Mouse (Mus musculus) embryonic facial prominence, embryonic 12.5 days (tissue): Measurements from ENCODE around the gene Olfr740. TPM values are rescaled to one million over a fixed set of nuclear protein-coding genes. Genes with fewer than 3 reads are reported as not detected.

Experiments used
- ATAC-seq: fragments of 200-750 bp; cut with Nextera tagmentation; 2 replicates; pipeline ENCODE4 v1.8.0; 2017; ENCODE audit not compliant: insufficient number of reproducible peaks, insufficient read depth, low FRiP score, low TSS enrichment
- H3K27ac ChIP-seq: fragments of 300-500 bp; sonication (generic); 2 replicates; pipeline ENCODE4 v1.5.1; 2016; ENCODE audit warnings: mild to moderate bottlenecking
- H3K27me3 ChIP-seq: fragments of 300-500 bp; sonication (generic); 2 replicates; pipeline ENCODE4 v1.6.1; 2016; ENCODE audit warnings: mild to moderate bottlenecking, moderate library complexity
- H3K36me3 ChIP-seq: fragments of 300-500 bp; sonication (generic); 2 replicates; pipeline ENCODE4 v1.6.1; 2016; ENCODE audit warnings: mild to moderate bottlenecking
- H3K4me1 ChIP-seq: fragments of 300-500 bp; sonication (generic); 2 replicates; pipeline ENCODE4 v1.6.1; 2016
- H3K4me2 ChIP-seq: fragments of 300-500 bp; sonication (generic); replicated peaks from 2 replicates; pipeline ENCODE4 v1.6.1; 2016; ENCODE audit warnings: mild to moderate bottlenecking, moderate library complexity
- H3K4me3 ChIP-seq: fragments of 300-500 bp; sonication (generic); 2 replicates; pipeline ENCODE4 v1.5.1; 2016; ENCODE audit warnings: mild to moderate bottlenecking
- H3K9ac ChIP-seq: fragments of 300-500 bp; sonication (generic); 2 replicates; pipeline ENCODE4 v1.6.1; 2016; ENCODE audit warnings: mild to moderate bottlenecking, moderate library complexity
- H3K9me3 ChIP-seq: fragments of 300-500 bp; sonication (generic); 2 replicates; pipeline ENCODE4 v1.6.1; 2016; ENCODE audit warnings: mild to moderate bottlenecking, moderate library complexity
- WGBS: fragments of 180-500 bp; shearing (Covaris S2); methylation state at CpG from one replicate; pipeline ENCODE4 v1.1.7; 2016; 5-methylcytosine and 5-hydroxymethylcytosine counted together
- polyA plus RNA-seq: library from polyadenylated mRNA; unstranded; fragments of >200 nt; fragmentation: Nextera tagmentation; extraction: Ambion mirVana; gene quantifications from 2 replicates; pipeline ENCODE4 v1.2.1, GENCODE M21; 2016

Gene Olfr740
- not detected in 2 replicates for polyA plus RNA-seq

DNA sequence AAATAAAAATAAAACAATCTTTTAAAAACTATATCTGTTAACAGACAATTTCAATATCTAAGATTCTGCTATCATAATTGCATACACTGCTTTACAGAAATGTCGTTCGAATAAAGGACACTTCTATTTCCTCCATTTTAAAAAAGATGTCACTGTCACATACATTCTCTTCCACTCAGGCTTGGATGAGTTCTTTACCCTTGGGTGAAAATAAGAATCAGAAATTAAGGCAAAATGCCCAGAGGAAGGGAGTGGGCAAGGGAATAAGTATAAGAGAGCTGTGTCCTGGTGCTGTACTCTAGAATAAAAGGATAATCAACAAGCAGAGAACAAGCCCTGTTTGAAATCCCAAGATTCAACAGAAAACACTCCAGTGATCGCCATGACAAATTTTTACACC lies at the start of gene Olfr740:
Gene Olfr740, plus strand, starts transcription at position 301 of the 400 bp plus-strand sequence.
- Histone ChIP-seq H3K4me3 (no peak within 1 kb of the TSS), H3K4me2 (no peak within 1 kb of the TSS), H3K27ac (no peak within 1 kb of the TSS), H3K27me3 (no peaks in the 10 kb centered on the region), H3K4me1 (no peaks in the 10 kb centered on the region), H3K9me3 (no peaks in the 10 kb centered on the region), H3K9ac (no peak within 1 kb of the TSS), H3K36me3 (no peaks in the 10 kb centered on the region)
- 79% methylated on average over 3 of the region's 3 CpGs for WGBS
- no peak for ATAC-seq

GRCm38 (mm10) chr14:50407268-50407667 lies 38.1 kb upstream of the Olfr740 start, which contains the start of gene Olfr738:
Gene Olfr738, plus strand, starts transcription at chr14:50407568.
- Histone ChIP-seq H3K27ac (no peak within 1 kb of the TSS), H3K4me3 (no peak within 1 kb of the TSS), H3K36me3 (no peaks in the 10 kb centered on the region), H3K4me2 (no peak within 1 kb of the TSS), H3K9ac (no peak within 1 kb of the TSS), H3K9me3 (no peaks in the 10 kb centered on the region), H3K27me3 (no peaks in the 10 kb centered on the region), H3K4me1 (no peaks in the 10 kb centered on the region)
- 67% methylated on average over 1 of the region's 1 CpGs for WGBS
- ATAC-seq: no peak

GRCm38 (mm10) chr14:50418326-50418725 lies 27.0 kb upstream of the Olfr740 start, which contains the start of gene Olfr739:
Gene Olfr739, plus strand, starts transcription at chr14:50418626.
- H3K27ac ChIP-seq: no peak within 1 kb of the TSS

DNA sequence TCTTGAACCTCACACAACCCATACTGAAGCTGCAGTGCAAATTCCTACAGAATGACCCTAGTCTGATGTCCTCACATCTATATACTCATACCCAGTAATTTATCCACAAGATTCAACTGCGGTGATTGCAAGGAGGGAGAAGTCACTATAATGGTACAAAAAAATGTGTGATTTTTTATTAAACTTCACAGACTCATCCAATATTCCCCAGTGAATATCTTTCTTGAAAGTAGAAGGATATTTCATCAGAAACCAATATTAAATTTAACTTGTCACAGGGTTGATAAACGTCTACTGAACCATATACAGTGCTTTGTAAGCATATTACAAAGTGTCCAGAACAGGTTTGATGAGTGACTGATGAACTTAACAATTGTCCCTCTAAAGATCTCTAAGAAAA lies 27.1 kb downstream of the Olfr740 start, which contains the start of gene Olfr741:
Gene Olfr741, plus strand, starts transcription at position 301 of the 400 bp plus-strand sequence.
- no peak within 1 kb of the TSS for H3K4me2 ChIP-seq
- 74% methylated on average over 2 of the region's 2 CpGs for WGBS
- ATAC-seq: no peak
- H3K9ac ChIP-seq: no peak within 1 kb of the TSS
- no peaks in the 10 kb centered on the region for H3K4me1 ChIP-seq
- H3K9me3 ChIP-seq: no peaks in the 10 kb centered on the region
- no peak within 1 kb of the TSS for H3K4me3 ChIP-seq
- H3K36me3 ChIP-seq: no peaks in the 10 kb centered on the region
- no peaks in the 10 kb centered on the region for H3K27me3 ChIP-seq
- H3K27ac ChIP-seq: no peak within 1 kb of the TSS

More at GRCm38 (mm10) chr14:50418326-50418725, 27.0 kb upstream of the Olfr740 start, which contains the start of gene Olfr739:
- H3K4me3 ChIP-seq: no peak within 1 kb of the TSS
- ATAC-seq: no peak
- WGBS: 65% methylated on average over 2 of the region's 2 CpGs
- no peak within 1 kb of the TSS for H3K4me2 ChIP-seq
- H3K27me3 ChIP-seq: no peaks in the 10 kb centered on the region
- H3K36me3 ChIP-seq: no peaks in the 10 kb centered on the region
- H3K9me3 ChIP-seq: no peaks in the 10 kb centered on the region
- H3K4me1 ChIP-seq: no peaks in the 10 kb centered on the region
- H3K9ac ChIP-seq: no peak within 1 kb of the TSS

DNA sequence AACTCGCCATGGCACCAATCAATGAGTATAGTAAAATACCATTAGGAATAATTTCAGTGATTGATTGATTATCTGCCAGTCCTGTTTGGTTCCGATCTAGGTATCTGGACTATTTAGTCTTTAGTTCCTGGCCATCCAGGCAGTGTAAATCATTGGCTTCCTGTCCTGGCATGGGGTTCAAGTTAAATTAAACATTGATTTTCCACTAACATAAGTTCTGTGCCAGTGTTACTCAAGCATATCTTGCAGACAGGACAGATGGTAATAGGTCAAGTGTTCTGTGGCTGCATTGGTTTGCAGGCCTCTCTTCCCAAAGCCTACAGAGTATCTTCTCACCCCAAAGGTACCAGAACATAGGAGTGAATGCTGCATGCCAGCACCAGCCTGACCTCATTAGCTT lies 33.1 kb downstream of the Olfr740 start:
- Histone ChIP-seq H3K4me2 (no peak overlapping the region), H3K27me3 (no peaks in the 10 kb centered on the region), H3K4me3 (no peak overlapping the region), H3K4me1 (no peaks in the 10 kb centered on the region), H3K36me3 (no peaks in the 10 kb centered on the region), H3K27ac (no peak overlapping the region), H3K9me3 (no peaks in the 10 kb centered on the region), H3K9ac (no peak overlapping the region)
- WGBS: 79% methylated on average over 2 of the region's 2 CpGs
- no peak for ATAC-seq

- no peaks in the 10 kb centered on the region for H3K27me3 ChIP-seq
- H3K4me2 ChIP-seq: no peak within 1 kb of the TSS
- H3K4me3 ChIP-seq: no peak within 1 kb of the TSS
- no peak within 1 kb of the TSS for H3K9ac ChIP-seq
- no peak within 1 kb of the TSS for H3K27ac ChIP-seq
- no peaks in the 10 kb centered on the region for H3K36me3 ChIP-seq
- no peak for ATAC-seq
- H3K4me1 ChIP-seq: no peaks in the 10 kb centered on the region
- no peaks in the 10 kb centered on the region for H3K9me3 ChIP-seq
- WGBS: 58% methylated on average over 2 of the region's 2 CpGs
Observed at GRCm38 (mm10) chr14:50503300-50503699, 58.0 kb downstream of the Olfr740 start, which contains the start of gene Olfr742. Gene Olfr742, plus strand, starts transcription at chr14:50503600.

Other genes starting within 250 kb of the Olfr740 start
- gene Olfr731, start 203.7 kb upstream of the Olfr740 start, polyA plus RNA-seq: not detected in 2 replicates
- not detected in 2 replicates for gene Olfr732, start 161.3 kb upstream of the Olfr740 start, polyA plus RNA-seq
- not detected in 2 replicates for gene Olfr733, start 144.0 kb upstream of the Olfr740 start, polyA plus RNA-seq
- not detected in 2 replicates for gene Olfr734, start 118.8 kb upstream of the Olfr740 start, polyA plus RNA-seq
- gene Olfr735, start 96.7 kb upstream of the Olfr740 start, polyA plus RNA-seq: not detected in 2 replicates
- gene Tlr11, start 87.6 kb upstream of the Olfr740 start, polyA plus RNA-seq: not detected in 2 replicates
- gene Olfr736, start 64.4 kb upstream of the Olfr740 start, polyA plus RNA-seq: 0.12 TPM in 1 of 2 replicates, not detected in the other
- gene Olfr738, start 38.0 kb upstream of the Olfr740 start, polyA plus RNA-seq: not detected in 2 replicates
- not detected in 2 replicates for gene Olfr739, start 26.9 kb upstream of the Olfr740 start, polyA plus RNA-seq
- not detected in 2 replicates for gene Olfr741, start 27.2 kb downstream of the Olfr740 start, polyA plus RNA-seq
- gene Olfr742, start 58.1 kb downstream of the Olfr740 start, polyA plus RNA-seq: not detected in 2 replicates
- not detected in 2 replicates for gene Olfr743, start 76.3 kb downstream of the Olfr740 start, polyA plus RNA-seq
- not detected in 2 replicates for gene Olfr744, start 169.3 kb downstream of the Olfr740 start, polyA plus RNA-seq
- 0.08 and 0.19 TPM in 2 replicates for gene Olfr745, start 193.8 kb downstream of the Olfr740 start, polyA plus RNA-seq
- gene Olfr746, start 201.5 kb downstream of the Olfr740 start, polyA plus RNA-seq: not detected in 2 replicates
- gene Olfr747, start 247.7 kb downstream of the Olfr740 start, polyA plus RNA-seq: not detected in 2 replicates